Mouse (Mus musculus) midbrain, embryonic 16.5 days (tissue): ENCODE measurements around the gene Mapkap1. TPM values are rescaled to one million over a fixed set of nuclear protein-coding genes. Genes with fewer than 3 reads are reported as not detected.

Experiments
- ATAC-seq: fragments of 200-750 bp; cut with Nextera tagmentation; 2 replicates; pipeline ENCODE4 v1.8.0; 2017; ENCODE audit warnings: moderate TSS enrichment
- H3K27ac ChIP-seq: fragments of 300-500 bp; sonication (generic); 2 replicates; pipeline ENCODE4 v1.5.1; 2014; ENCODE audit warnings: mild to moderate bottlenecking, low read length, mixed read lengths
- H3K27me3 ChIP-seq: fragments of 300-500 bp; sonication (generic); 2 replicates; pipeline ENCODE4 v1.6.1; 2014; ENCODE audit warnings: low read depth, low read length, mixed read lengths; ENCODE audit not compliant: control insufficient read depth, insufficient read depth
- H3K36me3 ChIP-seq: fragments of 300-500 bp; sonication (generic); 2 replicates; pipeline ENCODE4 v1.6.1; 2014; ENCODE audit warnings: mild to moderate bottlenecking, low read length, moderate library complexity, mixed read lengths; ENCODE audit not compliant: control insufficient read depth, insufficient read depth
- H3K4me1 ChIP-seq: fragments of 300-500 bp; sonication (generic); 2 replicates; pipeline ENCODE4 v1.6.1; 2014; ENCODE audit warnings: mild to moderate bottlenecking, low read length, mixed read lengths; ENCODE audit not compliant: control insufficient read depth, insufficient read depth
- H3K4me2 ChIP-seq: fragments of 300-500 bp; sonication (generic); 2 replicates; pipeline ENCODE4 v1.6.1; 2014; ENCODE audit warnings: mild to moderate bottlenecking, low read length, mixed read lengths
- H3K4me3 ChIP-seq: fragments of 300-500 bp; sonication (generic); 2 replicates; pipeline ENCODE4 v1.5.1; 2014; ENCODE audit warnings: low read depth, mild to moderate bottlenecking, low read length, moderate library complexity, mixed read lengths
- H3K9ac ChIP-seq: fragments of 300-500 bp; sonication (generic); 2 replicates; pipeline ENCODE4 v1.6.1; 2014; ENCODE audit warnings: low read depth, low read length, mixed read lengths
- H3K9me3 ChIP-seq: fragments of 300-500 bp; sonication (generic); replicated peaks from 2 replicates; pipeline ENCODE4 v1.6.1; 2014; ENCODE audit warnings: mild to moderate bottlenecking, low read length, mixed read lengths; ENCODE audit not compliant: control insufficient read depth, poor library complexity, severe bottlenecking
- WGBS: fragments of 180-500 bp; shearing (Covaris S2); extraction: QIAGEN DNeasy Blood & Tissue Kit; methylation state at CpG from one replicate; pipeline ENCODE4 v1.1.7; 2014; 5-methylcytosine and 5-hydroxymethylcytosine counted together
- polyA plus RNA-seq: library from polyadenylated mRNA; unstranded; fragments of >200 nt; fragmentation: Nextera tagmentation; extraction: Ambion mirVana; gene quantifications from 2 replicates; pipeline ENCODE4 v1.2.1, GENCODE M21; 2015

Gene Mapkap1
- polyA plus RNA-seq, 1 experiment from 2014 or later, result 89.1 TPM

DNA sequence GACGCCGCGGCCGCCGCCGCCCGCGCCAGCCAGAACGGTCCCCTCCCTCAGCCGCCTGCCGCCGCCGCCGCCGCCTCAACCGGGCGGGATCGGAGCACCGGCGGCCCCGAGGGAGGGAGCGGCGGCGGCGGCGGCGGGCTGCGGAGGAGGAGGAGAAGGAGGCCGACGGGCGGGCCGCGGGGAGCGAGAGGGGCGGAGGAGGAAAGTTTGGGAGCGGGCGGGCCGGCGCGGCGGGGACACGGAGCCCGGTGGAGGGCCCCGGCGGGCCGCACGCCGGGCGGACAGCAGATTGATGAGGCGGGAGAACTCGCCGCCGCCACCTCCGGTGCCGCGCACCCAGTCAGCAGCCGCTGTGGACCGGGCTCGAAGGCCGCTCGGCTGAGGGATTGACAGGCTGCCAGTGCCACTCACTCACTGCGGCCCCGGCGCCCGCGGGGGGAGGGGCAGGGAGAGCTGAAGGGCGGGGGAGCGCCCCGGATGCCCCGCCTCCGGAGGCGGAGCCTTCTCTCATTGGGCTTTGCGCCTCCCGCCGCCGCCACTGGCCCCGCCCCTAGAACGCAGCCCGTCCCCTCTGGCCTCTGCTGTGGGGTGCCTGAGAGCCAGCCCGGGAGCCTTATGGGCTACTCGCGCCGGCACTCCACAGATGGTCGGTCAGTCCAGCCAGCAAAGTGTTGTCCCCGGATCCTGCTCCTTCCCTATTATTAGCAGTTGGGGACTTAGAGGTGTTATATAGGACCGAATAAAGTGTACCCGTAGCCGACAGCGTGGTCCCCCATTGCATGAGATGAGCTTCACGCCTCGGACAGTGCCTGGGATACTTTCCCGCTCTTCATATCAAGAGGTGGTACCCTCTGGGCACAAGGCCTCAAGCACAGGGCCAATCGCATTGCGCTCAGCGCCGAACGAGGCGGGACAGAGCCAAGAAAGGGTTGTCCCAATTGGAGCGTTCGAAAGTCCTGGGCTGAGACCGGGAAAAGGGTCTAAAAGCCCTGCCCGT lies 34.0 kb upstream of the Mapkap1 start, which contains the start of gene Pbx3:
Gene Pbx3, minus strand, starts transcription at position 838 of the 997 bp plus-strand sequence.
- H3K9me3 ChIP-seq, result no peaks in the 10 kb centered on the region
- H3K27me3 ChIP-seq, result no peaks in the 10 kb centered on the region
- peak; percentile 94 for ATAC-seq
- H3K9ac ChIP-seq, result peak within 1 kb of the TSS; percentile 87
- H3K4me2 ChIP-seq, result peak within 1 kb of the TSS; percentile 97
- WGBS, result under 1% methylated on average over 61 of the region's 102 CpGs
- no peaks in the 10 kb centered on the region for H3K36me3 ChIP-seq
- H3K4me3 ChIP-seq, result peak within 1 kb of the TSS; percentile 91
- peak within 1 kb of the TSS; percentile 96 for H3K27ac ChIP-seq
- H3K4me1 ChIP-seq, result peaks cover 11% of the 10 kb centered on the region

DNA sequence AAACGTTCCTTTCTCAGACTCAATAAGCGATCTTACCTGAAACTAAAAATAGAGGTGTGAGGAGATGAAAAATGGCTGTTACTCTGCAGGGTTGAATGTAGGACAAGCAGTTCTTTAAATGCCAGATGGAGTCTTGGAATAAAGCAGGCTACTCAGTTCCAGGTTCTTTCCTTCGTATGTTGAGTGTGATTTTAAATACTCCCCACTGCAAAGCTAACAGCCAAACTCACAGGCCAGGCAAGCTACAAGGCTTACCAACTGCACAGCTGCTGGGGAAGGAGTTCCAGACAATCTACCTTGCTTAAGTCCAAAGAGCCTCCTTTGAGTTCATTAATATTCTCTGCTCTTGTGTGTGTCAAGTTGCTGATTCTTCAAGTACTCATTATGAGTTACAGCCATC lies 32.7 kb upstream of the Mapkap1 start:
- no peaks in the 10 kb centered on the region for H3K9me3 ChIP-seq
- ATAC-seq, result no peak
- WGBS, result 41% methylated on average over 3 of the region's 3 CpGs
- H3K27ac ChIP-seq, result no peak overlapping the region
- H3K36me3 ChIP-seq, result no peaks in the 10 kb centered on the region
- no peak overlapping the region for H3K4me3 ChIP-seq
- no peaks in the 10 kb centered on the region for H3K27me3 ChIP-seq
- no peak overlapping the region for H3K9ac ChIP-seq
- H3K4me1 ChIP-seq, result peaks cover 7% of the 10 kb centered on the region; the same call in 1 of the 2 replicates
- H3K4me2 ChIP-seq, result no peak overlapping the region

GRCm38 (mm10) chr2:34374349-34374748 lies 32.2 kb upstream of the Mapkap1 start:
- H3K4me2 ChIP-seq, result no peak overlapping the region
- 67% methylated on average over 2 of the region's 2 CpGs for WGBS
- no peaks in the 10 kb centered on the region for H3K36me3 ChIP-seq
- H3K27me3 ChIP-seq, result no peaks in the 10 kb centered on the region
- H3K4me1 ChIP-seq, result peaks cover 5% of the 10 kb centered on the region; the same call in 1 of the 2 replicates
- H3K27ac ChIP-seq, result no peak overlapping the region
- no peak overlapping the region for H3K4me3 ChIP-seq
- no peak for ATAC-seq
- H3K9ac ChIP-seq, result no peak overlapping the region
- no peaks in the 10 kb centered on the region for H3K9me3 ChIP-seq

GRCm38 (mm10) chr2:34378930-34379329 lies 27.6 kb upstream of the Mapkap1 start:
- Histone ChIP-seq H3K4me2 (no peak overlapping the region), H3K4me1 (no peaks in the 10 kb centered on the region), H3K4me3 (no peak overlapping the region), H3K9ac (no peak overlapping the region), H3K36me3 (no peaks in the 10 kb centered on the region), H3K9me3 (no peaks in the 10 kb centered on the region), H3K27ac (no peak overlapping the region), H3K27me3 (no peaks in the 10 kb centered on the region)
- 89% methylated on average over 2 of the region's 2 CpGs for WGBS
- no peak for ATAC-seq

GRCm38 (mm10) chr2:34399535-34399934 lies 7.0 kb upstream of the Mapkap1 start:
- H3K9ac ChIP-seq, result no peak overlapping the region
- 45% methylated on average over 4 of the region's 4 CpGs for WGBS
- H3K4me1 ChIP-seq, result no peaks in the 10 kb centered on the region
- H3K4me2 ChIP-seq, result no peak overlapping the region
- no peak overlapping the region for H3K4me3 ChIP-seq
- H3K9me3 ChIP-seq, result no peaks in the 10 kb centered on the region
- ATAC-seq, result no peak
- H3K27ac ChIP-seq, result no peak overlapping the region
- H3K36me3 ChIP-seq, result no peaks in the 10 kb centered on the region
- no peaks in the 10 kb centered on the region for H3K27me3 ChIP-seq

DNA sequence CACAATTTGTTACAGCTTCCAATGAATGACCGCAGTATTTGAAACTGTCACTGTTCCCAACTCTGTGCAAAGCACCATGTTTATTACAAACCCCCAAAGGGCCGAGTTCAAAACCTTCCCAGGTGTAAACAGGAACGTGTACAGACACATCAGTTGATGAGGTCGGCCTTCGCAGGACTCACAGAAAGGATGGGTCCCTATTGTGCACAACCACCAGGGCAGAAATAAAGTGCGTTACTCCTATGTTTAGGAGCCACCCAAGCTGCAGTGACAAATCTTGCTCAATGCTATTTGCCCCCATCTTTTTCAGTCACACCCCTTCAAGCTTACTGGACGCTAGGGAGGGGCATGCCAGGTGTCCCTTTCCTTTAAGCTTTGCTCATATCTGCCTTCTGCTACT lies 1.0 kb downstream of the Mapkap1 start:
- Histone ChIP-seq H3K27ac (no peak overlapping the region), H3K4me2 (peak overlapping the region; percentile 86), H3K4me1 (peaks cover 15% of the 10 kb centered on the region), H3K36me3 (no peaks in the 10 kb centered on the region), H3K9ac (peak overlapping the region; percentile 95; the same call in 1 of the 2 replicates), H3K4me3 (peak overlapping the region; percentile 89), H3K9me3 (no peaks in the 10 kb centered on the region), H3K27me3 (no peaks in the 10 kb centered on the region)
- 37% methylated on average over 7 of the region's 7 CpGs for WGBS
- no peak for ATAC-seq

DNA sequence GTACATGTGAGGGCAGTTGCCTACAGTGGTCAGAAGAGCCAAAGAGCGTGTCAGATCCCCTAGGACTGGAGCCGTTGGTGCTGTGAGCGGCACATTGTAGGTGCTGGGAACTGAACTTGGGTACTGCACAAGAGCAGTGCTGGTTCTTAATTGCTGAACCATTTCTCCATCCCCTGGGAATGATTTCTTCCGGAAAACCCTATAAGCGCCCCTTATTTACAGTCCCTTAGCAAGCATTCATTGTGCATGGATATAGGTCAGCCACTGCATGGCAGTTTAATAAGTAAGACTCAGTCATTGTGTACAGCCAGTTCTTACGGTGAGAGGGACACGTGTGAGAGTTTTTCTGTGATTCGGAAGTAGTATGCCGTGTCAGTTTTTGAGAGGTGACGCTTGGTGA lies 1.8 kb downstream of the Mapkap1 start:
- WGBS, result 93% methylated on average over 10 of the region's 10 CpGs
- ATAC-seq, result no peak

GRCm38 (mm10) chr2:34409741-34410340 lies 3.3 kb downstream of the Mapkap1 start:
- H3K4me1 ChIP-seq, result peaks cover 15% of the 10 kb centered on the region
- no peak for ATAC-seq
- WGBS, result 85% methylated on average over 5 of the region's 5 CpGs
- H3K4me2 ChIP-seq, result no peak overlapping the region
- H3K9ac ChIP-seq, result no peak overlapping the region
- H3K27me3 ChIP-seq, result no peaks in the 10 kb centered on the region
- no peak overlapping the region for H3K4me3 ChIP-seq
- H3K9me3 ChIP-seq, result no peaks in the 10 kb centered on the region
- H3K36me3 ChIP-seq, result no peaks in the 10 kb centered on the region
- H3K27ac ChIP-seq, result no peak overlapping the region

More for the DNA sequence above, 1.8 kb downstream of the Mapkap1 start:
- H3K27me3 ChIP-seq, result no peaks in the 10 kb centered on the region
- H3K4me3 ChIP-seq, result no peak overlapping the region
- no peak overlapping the region for H3K4me2 ChIP-seq
- no peak overlapping the region for H3K9ac ChIP-seq
- peaks cover 15% of the 10 kb centered on the region for H3K4me1 ChIP-seq
- no peaks in the 10 kb centered on the region for H3K9me3 ChIP-seq
- no peak overlapping the region for H3K27ac ChIP-seq
- H3K36me3 ChIP-seq, result no peaks in the 10 kb centered on the region

GRCm38 (mm10) chr2:34420256-34420655 lies 13.7 kb downstream of the Mapkap1 start:
- WGBS, result 62% methylated on average over 1 of the region's 1 CpGs
- Histone ChIP-seq H3K36me3 (peaks cover 4% of the 10 kb centered on the region; the same call in 1 of the 2 replicates), H3K4me1 (no peaks in the 10 kb centered on the region), H3K9ac (no peak overlapping the region), H3K4me2 (no peak overlapping the region), H3K4me3 (no peak overlapping the region), H3K27me3 (no peaks in the 10 kb centered on the region), H3K27ac (no peak overlapping the region), H3K9me3 (no peaks in the 10 kb centered on the region)
- no peak for ATAC-seq
